In the genomic region with DNA sequence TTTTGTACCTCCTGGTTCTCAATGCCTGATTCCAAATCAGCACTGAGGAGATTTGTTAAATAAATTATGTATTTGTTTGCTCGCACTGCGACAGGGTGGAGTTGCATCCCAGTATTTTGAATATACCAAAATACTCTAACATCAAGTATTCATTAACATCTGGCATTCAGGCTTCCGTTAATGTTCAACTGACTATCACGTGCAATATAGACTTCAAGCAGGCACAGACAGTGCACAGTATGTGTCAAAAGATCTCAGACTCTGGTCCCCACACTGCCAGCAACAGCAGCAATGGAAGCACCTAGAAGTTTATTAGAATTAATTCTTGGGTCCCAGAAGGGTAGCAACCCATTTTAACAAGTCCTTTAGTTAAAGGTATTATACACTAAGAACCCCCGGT, we compare ENCODE assay signal across 20 mouse cellular contexts. TPM values are rescaled to one million over a fixed set of nuclear protein-coding genes. Genes with fewer than 3 reads are reported as not detected.
A peak's percentile ranks its signal among the peaks of the same experiment; 100 is the strongest.
DNase-seq lines count a peak whose midpoint lies in the region; ATAC-seq and TF ChIP-seq lines count a peak whose summit lies in the region.
"Had no signal": no experiment of that assay in that cellular context is flagged by ENCODE, and none has a peak within 500 bp of the region (broad histone marks: within the 10 kb centered on the region; RNA-seq: fewer than 3 reads in every experiment).

No protein-coding gene starts in this region.

- 0 out of 2 replicates have a peak overlapping the region, but pooled peaks have one; percentile 34 for H3K27ac ChIP-seq in kidney, adult 2 months (ENCODE audit: insufficient read depth, low read depth, low read length)
- no peak overlapping the region for H3K27ac ChIP-seq in kidney, embryonic 14.5 days (ENCODE audit: low read depth, low read length)
- no peak overlapping the region for H3K27ac ChIP-seq in intestine, embryonic 14.5 days (ENCODE audit: low read depth)
- peak overlapping the region; percentile 75; the same call in 1 of the 2 replicates for H3K27ac ChIP-seq in intestine, embryonic 16.5 days (ENCODE audit: low read length)
- H3K27ac ChIP-seq in kidney, postnatal 0 days = 0 out of 2 replicates have a peak overlapping the region, but pooled peaks have one; percentile 1
- H3K27ac ChIP-seq: embryonic facial prominence, embryonic 13.5 days; gastrocnemius, adult 2 months; heart, embryonic 13.5 days had no signal

- peak; percentile 86 for DNase-seq in kidney, adult 2 months
- peak; percentile 44 for DNase-seq in intestine, embryonic 14.5 days (ENCODE audit: low spot score)
- DNase-seq in kidney, postnatal 0 days (ENCODE audit: low spot score) = no peak
- DNase-seq in lung, postnatal 36 days = no peak
- DNase-seq in heart, adult 8-10 months (ENCODE audit: low spot score) = no peak
- DNase-seq: adrenal gland, postnatal 14 days; cerebellum, adult 11-12 months; cerebellum, adult 9-10 months; cerebellum, postnatal 25 days; gastrocnemius, adult 2 months; gastrocnemius, postnatal 25 days; heart, postnatal 36 days had no signal

- peaks cover 3% of the 10 kb centered on the region; the same call in 1 of the 2 replicates for H3K4me1 ChIP-seq in kidney, adult 2 months (ENCODE audit: control insufficient read depth, insufficient read depth, low read length)
- no peaks in the 10 kb centered on the region for H3K4me1 ChIP-seq in kidney, embryonic 14.5 days (ENCODE audit: control insufficient read depth, insufficient read depth, low read length)
- H3K4me1 ChIP-seq in intestine, embryonic 14.5 days (replicated peaks; ENCODE audit: control insufficient read depth, insufficient read depth, low read length) = no peaks in the 10 kb centered on the region; the same call in 1 of the 2 replicates
- peaks cover 5% of the 10 kb centered on the region; the same call in 1 of the 2 replicates for H3K4me1 ChIP-seq in intestine, embryonic 16.5 days (ENCODE audit: control insufficient read depth, insufficient read depth, low read length)
- no peaks in the 10 kb centered on the region for H3K4me1 ChIP-seq in kidney, postnatal 0 days (replicated peaks; ENCODE audit: insufficient read depth, low read length)
- H3K4me1 ChIP-seq: embryonic facial prominence, embryonic 13.5 days had no signal

- H3K9ac ChIP-seq in kidney, embryonic 14.5 days (ENCODE audit: low read depth, low read length) = no peak overlapping the region
- H3K9ac ChIP-seq in intestine, embryonic 14.5 days (ENCODE audit: low read length) = no peak overlapping the region
- H3K9ac ChIP-seq in intestine, embryonic 16.5 days (ENCODE audit: low read depth, low read length) = no peak overlapping the region
- H3K9ac ChIP-seq in kidney, postnatal 0 days (ENCODE audit: low read depth, low read length) = no peak overlapping the region
- H3K9ac ChIP-seq: embryonic facial prominence, embryonic 13.5 days; heart, embryonic 13.5 days had no signal

- H3K4me3 ChIP-seq in kidney, adult 2 months (ENCODE audit: insufficient read depth, low read depth, low read length) = no peak overlapping the region
- no peak overlapping the region for H3K4me3 ChIP-seq in kidney, embryonic 14.5 days (ENCODE audit: low read length)
- H3K4me3 ChIP-seq in intestine, embryonic 14.5 days (ENCODE audit: low read depth, low read length) = no peak overlapping the region
- H3K4me3 ChIP-seq in intestine, embryonic 16.5 days (ENCODE audit: low read length) = no peak overlapping the region
- no peak overlapping the region for H3K4me3 ChIP-seq in kidney, postnatal 0 days (replicated peaks; ENCODE audit: low read depth, low read length)
- H3K4me3 ChIP-seq: embryonic facial prominence, embryonic 13.5 days; gastrocnemius, adult 2 months; heart, embryonic 13.5 days had no signal

- no peaks in the 10 kb centered on the region for H3K27me3 ChIP-seq in kidney, adult 2 months (replicated peaks; ENCODE audit: control insufficient read depth, insufficient read depth, low read length)
- no peaks in the 10 kb centered on the region for H3K27me3 ChIP-seq in kidney, embryonic 14.5 days (ENCODE audit: control insufficient read depth, insufficient read depth, low read length)
- H3K27me3 ChIP-seq in intestine, embryonic 14.5 days (replicated peaks; ENCODE audit: control insufficient read depth, insufficient read depth, low read length) = no peaks in the 10 kb centered on the region
- H3K27me3 ChIP-seq in intestine, embryonic 16.5 days (replicated peaks; ENCODE audit: control insufficient read depth, insufficient read depth, low read length) = no peaks in the 10 kb centered on the region
- no peaks in the 10 kb centered on the region for H3K27me3 ChIP-seq in kidney, postnatal 0 days (ENCODE audit: insufficient read depth, low read length)
- H3K27me3 ChIP-seq: CH12.LX; embryonic facial prominence, embryonic 13.5 days; heart, embryonic 13.5 days; Patski had no signal

- no peak overlapping the region for H3K4me2 ChIP-seq in kidney, embryonic 14.5 days (replicated peaks; ENCODE audit: low read depth, low read length)
- no peak overlapping the region for H3K4me2 ChIP-seq in intestine, embryonic 14.5 days (ENCODE audit: low read length)
- H3K4me2 ChIP-seq in intestine, embryonic 16.5 days (ENCODE audit: low read depth, low read length) = no peak overlapping the region
- H3K4me2 ChIP-seq in kidney, postnatal 0 days (ENCODE audit: low read length) = no peak overlapping the region
- H3K4me2 ChIP-seq: embryonic facial prominence, embryonic 13.5 days; heart, embryonic 13.5 days had no signal

- WGBS in kidney, adult 2 months = 50% methylated on average over 5 of the region's 5 CpGs
- WGBS in kidney, embryonic 14.5 days = 85% methylated on average over 5 of the region's 5 CpGs
- 85% methylated on average over 5 of the region's 5 CpGs for WGBS in intestine, embryonic 14.5 days
- 76% methylated on average over 5 of the region's 5 CpGs for WGBS in intestine, embryonic 16.5 days
- 76% methylated on average over 5 of the region's 5 CpGs for WGBS in kidney, postnatal 0 days

- H3K9me3 ChIP-seq in kidney, embryonic 14.5 days (ENCODE audit: control insufficient read depth, low read length) = no peaks in the 10 kb centered on the region
- H3K9me3 ChIP-seq in intestine, embryonic 14.5 days (ENCODE audit: control insufficient read depth, low read length) = no peaks in the 10 kb centered on the region
- H3K9me3 ChIP-seq in intestine, embryonic 16.5 days (ENCODE audit: control insufficient read depth, low read length) = no peaks in the 10 kb centered on the region
- H3K9me3 ChIP-seq in kidney, postnatal 0 days (replicated peaks; ENCODE audit: low read length) = no peaks in the 10 kb centered on the region
- H3K9me3 ChIP-seq: embryonic facial prominence, embryonic 13.5 days; heart, embryonic 13.5 days had no signal

- no peak; the same call in 1 of the 2 replicates for ATAC-seq in kidney, embryonic 14.5 days (ENCODE audit: low FRiP score, low TSS enrichment)
- ATAC-seq in intestine, embryonic 14.5 days (replicated peaks; ENCODE audit: low FRiP score, low TSS enrichment, low read depth) = no peak
- ATAC-seq in intestine, embryonic 16.5 days = peak; percentile 52
- peak; percentile 74 for ATAC-seq in kidney, postnatal 0 days (replicated peaks; ENCODE audit: low FRiP score, low read depth)
- ATAC-seq: activated CD4-positive, CD25-positive, alpha-beta regulatory T cell, adult 4 months; forebrain, embryonic 14.5 days; Patski had no signal

- TF ChIP-seq POLR2A in kidney, adult 2 months (IDR thresholded peaks at IDR 0.05; ENCODE audit: low read depth, low read length) = no peak

- no peaks in the 10 kb centered on the region for H3K36me3 ChIP-seq in kidney, adult 2 months (ENCODE audit: control insufficient read depth, insufficient read depth, low read length)
- no peaks in the 10 kb centered on the region for H3K36me3 ChIP-seq in kidney, embryonic 14.5 days (ENCODE audit: control insufficient read depth, insufficient read depth, low read length)
- H3K36me3 ChIP-seq in intestine, embryonic 14.5 days (ENCODE audit: control insufficient read depth, insufficient read depth, low read length) = no peaks in the 10 kb centered on the region
- H3K36me3 ChIP-seq in intestine, embryonic 16.5 days (ENCODE audit: control insufficient read depth, insufficient read depth, low read length) = no peaks in the 10 kb centered on the region
- no peaks in the 10 kb centered on the region for H3K36me3 ChIP-seq in kidney, postnatal 0 days (ENCODE audit: insufficient read depth, low read length)
- H3K36me3 ChIP-seq: embryonic facial prominence, embryonic 13.5 days; heart, embryonic 13.5 days had no signal

- no peak for TF ChIP-seq CTCF in kidney, adult 2 months (conservative IDR thresholded peaks at IDR 0.05; ENCODE audit: insufficient read depth, insufficient read length, low read depth, low read length)
- no peak for TF ChIP-seq CTCF in kidney, postnatal 0 days (IDR thresholded peaks at IDR 0.05; ENCODE audit: low read depth)

RNA-seq across cellular contexts. Expression of a gene that starts 13.5 kb away (rescaled TPM):
- polyA plus RNA-seq in kidney, adult 2 months (2012; rRNA removed) = 945 and 1,094 TPM in 2 replicates
- polyA plus RNA-seq in kidney, embryonic 14.5 days (2014; fragmentation: Nextera tagmentation; extraction: Ambion mirVana) = 80.2 and 86.4 TPM in 2 replicates
- 89.7 and 101 TPM in 2 replicates for polyA plus RNA-seq in intestine, embryonic 14.5 days (2014; fragmentation: Nextera tagmentation; extraction: Ambion mirVana)
- polyA plus RNA-seq in intestine, embryonic 16.5 days (2015; fragmentation: Nextera tagmentation; extraction: Ambion mirVana) = 184 and 199 TPM in 2 replicates
- 720 and 731 TPM in 2 replicates for polyA plus RNA-seq in kidney, postnatal 0 days (2015; fragmentation: Nextera tagmentation; extraction: Ambion mirVana)
- 100 to 1,000 TPM; 315 to 378 (median 343) TPM for total RNA-seq in heart, adult 8-10 months (2022)

Comparison
In these comparisons a context has a peak if more than half of its experiments do, and no peak if none do; other contexts are left out.
1. DNase-seq: peak in kidney, adult 2 months (single experiment) and intestine, embryonic 14.5 days (single experiment); none in kidney, postnatal 0 days (single experiment), lung, postnatal 36 days (single experiment) and heart, adult 8-10 months (single experiment).
2. H3K27ac ChIP-seq: peak in kidney, adult 2 months (single experiment), intestine, embryonic 16.5 days (single experiment) and kidney, postnatal 0 days (single experiment); none in kidney, embryonic 14.5 days (single experiment) and intestine, embryonic 14.5 days (single experiment).
3. ATAC-seq: peak in intestine, embryonic 16.5 days (single experiment) and kidney, postnatal 0 days (single experiment); none in kidney, embryonic 14.5 days (single experiment) and intestine, embryonic 14.5 days (single experiment).